Mouse (Mus musculus) ZHBTc4 (cell line): ENCODE results near the gene Nkx6-2.
A peak's percentile ranks its signal among the peaks of the same experiment; 100 is the strongest.

Experiments
- DNase-seq: peaks from one replicate; pipeline ENCODE4 v3.0.0-alpha.2; 2011; ENCODE audit warnings: low read depth, low spot score

Nkx6-2 gene

GRCm38 (mm10) chr7:139570788-139571187 lies 11.8 kb downstream of the Nkx6-2 start:
- DNase-seq: no peak

GRCm38 (mm10) chr7:139566533-139566932 lies 16.1 kb downstream of the Nkx6-2 start:
- no peak for DNase-seq

- no peak for DNase-seq
Observed at GRCm38 (mm10) chr7:139565998-139566397, 16.6 kb downstream of the Nkx6-2 start.

GRCm38 (mm10) chr7:139564161-139564560 lies 18.4 kb downstream of the Nkx6-2 start:
- DNase-seq: no peak

GRCm38 (mm10) chr7:139563425-139563824 lies 19.2 kb downstream of the Nkx6-2 start:
- no peak for DNase-seq

- no peak for DNase-seq
Observed at GRCm38 (mm10) chr7:139559659-139560058, 22.9 kb downstream of the Nkx6-2 start.

GRCm38 (mm10) chr7:139556746-139557526 lies 25.7 kb downstream of the Nkx6-2 start:
- DNase-seq: no peak

- DNase-seq: no peak
Observed at GRCm38 (mm10) chr7:139556331-139556730, 26.3 kb downstream of the Nkx6-2 start.

GRCm38 (mm10) chr7:139551519-139551918 lies 31.1 kb downstream of the Nkx6-2 start:
- no peak for DNase-seq

- DNase-seq: no peak
Observed at GRCm38 (mm10) chr7:139550086-139550783, 32.4 kb downstream of the Nkx6-2 start.

- no peak for DNase-seq
Observed at GRCm38 (mm10) chr7:139547325-139547724, 35.3 kb downstream of the Nkx6-2 start.

GRCm38 (mm10) chr7:139544706-139545625 lies 37.6 kb downstream of the Nkx6-2 start:
- peak; percentile 11 for DNase-seq

- DNase-seq: no peak
Observed at GRCm38 (mm10) chr7:139541422-139541821, 41.2 kb downstream of the Nkx6-2 start.

GRCm38 (mm10) chr7:139540601-139541000 lies 42.0 kb downstream of the Nkx6-2 start:
- DNase-seq: no peak

- no peak for DNase-seq
Observed at GRCm38 (mm10) chr7:139538541-139538940, 44.1 kb downstream of the Nkx6-2 start.

GRCm38 (mm10) chr7:139537831-139538230 lies 44.8 kb downstream of the Nkx6-2 start:
- DNase-seq: no peak

GRCm38 (mm10) chr7:139536831-139537230 lies 45.8 kb downstream of the Nkx6-2 start:
- DNase-seq: peak; percentile 16

- no peak for DNase-seq
Observed at GRCm38 (mm10) chr7:139536331-139536730, 46.3 kb downstream of the Nkx6-2 start.

GRCm38 (mm10) chr7:139531428-139531801 lies 51.2 kb downstream of the Nkx6-2 start:
- DNase-seq: no peak

GRCm38 (mm10) chr7:139530591-139531427 lies 51.8 kb downstream of the Nkx6-2 start:
- no peak for DNase-seq
